Mouse (Mus musculus) kidney, adult 2 months (tissue): ENCODE measurements at regions not wholly inside any gene's neighbourhood (a gene's known extent, or its start where the extent isn't known, plus 50 kb on each side); places are given as distances from the start of the nearest gene placed in this dataset.

Experiments used
- CTCF ChIP-seq: fragments of 200-500 bp; conservative IDR thresholded peaks from 2 replicates; pipeline ENCODE4 v1.5.1; 2011; ENCODE audit warnings: low read depth, mild to moderate bottlenecking, control low read depth, low read length, moderate library complexity, mixed read lengths; ENCODE audit not compliant: insufficient read depth, insufficient read length
- POLR2A ChIP-seq: fragments of 200-500 bp; IDR thresholded peaks from one replicate; pipeline ENCODE4 v1.6.1; 2011; ENCODE audit warnings: low read depth, low read length, control low read depth

DNA sequence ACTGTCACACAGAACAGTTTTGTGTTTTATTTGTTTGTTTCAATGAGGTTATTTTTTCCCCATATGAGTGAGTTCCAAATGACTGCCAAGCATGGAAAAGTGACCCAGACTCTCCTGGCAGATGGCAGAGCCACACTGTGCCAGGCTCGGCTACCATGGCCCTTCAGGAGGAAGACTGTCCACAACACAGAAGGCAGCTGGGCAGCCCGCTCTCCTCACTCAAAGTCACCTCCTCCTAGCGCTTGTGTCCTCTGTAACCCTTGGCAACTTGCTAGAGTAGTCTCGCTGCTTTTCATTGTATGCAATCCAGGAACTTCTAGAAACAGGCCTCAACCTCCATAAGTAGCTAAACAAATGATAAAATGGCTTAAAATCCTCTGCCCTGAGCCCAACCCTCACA, 299.2 kb downstream of the Gxylt1 start:
- no peak for TF ChIP-seq CTCF
- no peak for TF ChIP-seq POLR2A
